Mouse (Mus musculus) ES-Bruce4 (cell line): Measurements from ENCODE around the gene AC134908.4.

Experiments
- CTCF ChIP-seq: IDR thresholded peaks from one replicate; pipeline ENCODE4 v1.8.1; 2011; ENCODE audit warnings: low read depth, low read length
- POLR2A ChIP-seq: IDR thresholded peaks from one replicate; pipeline ENCODE4 v1.8.1; 2011; ENCODE audit warnings: low read length; ENCODE audit not compliant: insufficient read depth

GRCm38 (mm10) chr17:25783086-25783485 is 12.4 kb downstream of the AC134908.4 start:
- TF ChIP-seq CTCF, result no peak
- TF ChIP-seq POLR2A, result no peak
